Mouse (Mus musculus): ENCODE measurements around the gene Selenos.

DNA sequence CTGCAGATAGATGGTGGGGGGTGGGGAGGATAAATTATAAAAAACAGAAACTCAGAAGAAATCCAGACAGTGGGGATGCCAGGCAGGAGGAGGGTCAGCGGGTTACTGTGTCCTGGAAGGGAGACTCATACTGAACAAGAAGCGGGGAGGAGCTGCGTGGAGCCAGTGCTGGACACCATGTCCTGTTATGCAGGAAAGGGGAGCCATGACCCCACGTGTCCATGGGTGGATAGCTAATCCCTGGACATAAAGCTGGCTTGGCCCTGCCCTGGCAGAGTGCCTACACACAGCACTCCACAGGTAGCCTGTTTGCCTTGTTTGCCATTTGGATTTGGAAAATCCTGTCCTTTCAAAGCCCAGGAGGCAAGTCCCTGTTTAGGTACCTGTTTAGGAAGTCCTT lies 31.5 kb upstream of the Selenos start:
- TF ChIP-seq CTCF (IDR thresholded peaks at IDR 0.05; ENCODE audit: control insufficient read depth, insufficient read depth, insufficient replicate concordance, low read depth, low read length), result no peak
- no peak for TF ChIP-seq POLR2A (IDR thresholded peaks at IDR 0.05; ENCODE audit: control insufficient read depth, low read depth, low read length)
